In genomic region chr11:60076790-60077189, GRCm38 (mm10) we compare ENCODE assay signal across 9 mouse cellular contexts. TPM values are rescaled to one million over a fixed set of nuclear protein-coding genes. Genes with fewer than 3 reads are reported as not detected.
A peak's percentile ranks its signal among the peaks of the same experiment; 100 is the strongest.
DNase-seq lines count a peak whose midpoint lies in the region; ATAC-seq and TF ChIP-seq lines count a peak whose summit lies in the region.
"Had no signal": no experiment of that assay in that cellular context is flagged by ENCODE, and none has a peak within 500 bp of the region (broad histone marks: within the 10 kb centered on the region; RNA-seq: fewer than 3 reads in every experiment).

No protein-coding gene starts in this region.

- TF ChIP-seq CTCF in G1E (IDR thresholded peaks at IDR 0.05; ENCODE audit: low read depth, low read length), result peak; percentile 38
- peak; percentile 69 for TF ChIP-seq CTCF in gastrocnemius, adult 2 months (IDR thresholded peaks at IDR 0.05)
- peak; percentile 76 for TF ChIP-seq CTCF in layer of hippocampus, adult 2 months (conservative IDR thresholded peaks at IDR 0.05)

- WGBS in hindbrain, embryonic 14.5 days, result 14% methylated on average over 4 of the region's 4 CpGs
- WGBS in hindbrain, embryonic 16.5 days, result 16% methylated on average over 4 of the region's 4 CpGs

- no peak overlapping the region for H3K4me3 ChIP-seq in hindbrain, embryonic 14.5 days (replicated peaks; ENCODE audit: low read length)
- H3K4me3 ChIP-seq in hindbrain, embryonic 16.5 days (ENCODE audit: low read length), result no peak overlapping the region
- H3K4me3 ChIP-seq in G1E (ENCODE audit: low read depth, low read length), result no peak overlapping the region
- no peak overlapping the region for H3K4me3 ChIP-seq in gastrocnemius, adult 2 months
- no peak overlapping the region for H3K4me3 ChIP-seq in layer of hippocampus, adult 2 months
- H3K4me3 ChIP-seq: embryonic facial prominence, embryonic 13.5 days had no signal

- H3K4me2 ChIP-seq in hindbrain, embryonic 14.5 days (replicated peaks), result no peak overlapping the region
- no peak overlapping the region for H3K4me2 ChIP-seq in hindbrain, embryonic 16.5 days (ENCODE audit: low read length)
- H3K4me2 ChIP-seq: embryonic facial prominence, embryonic 13.5 days had no signal

- DNase-seq in hindbrain, embryonic 14.5 days (ENCODE audit: low spot score), result peak; percentile 78
- peak; percentile 20 for DNase-seq in G1E (ENCODE audit: low spot score)
- peak; percentile 74 for DNase-seq in cerebellum, adult 11 months
- DNase-seq in gastrocnemius, adult 2 months, result peak; percentile 75
- DNase-seq in layer of hippocampus, adult 2 months (ENCODE audit: low spot score in 2 of 2), result peak; percentile 77 to 83
- peak; percentile 92 for DNase-seq in lung, postnatal 36 days
- DNase-seq in spleen, postnatal 10 days (ENCODE audit: low spot score in 2 of 2), result peak; percentile 51 to 80

- no peak overlapping the region for H3K27ac ChIP-seq in hindbrain, embryonic 14.5 days
- no peak overlapping the region for H3K27ac ChIP-seq in hindbrain, embryonic 16.5 days (ENCODE audit: low read depth, low read length)
- no peak overlapping the region for H3K27ac ChIP-seq in gastrocnemius, adult 2 months
- no peak overlapping the region for H3K27ac ChIP-seq in layer of hippocampus, adult 2 months
- H3K27ac ChIP-seq: embryonic facial prominence, embryonic 13.5 days had no signal

- H3K9me3 ChIP-seq in hindbrain, embryonic 14.5 days (ENCODE audit: control insufficient read depth, low read length), result no peaks in the 10 kb centered on the region
- H3K9me3 ChIP-seq in hindbrain, embryonic 16.5 days (ENCODE audit: control insufficient read depth, low read length), result no peaks in the 10 kb centered on the region
- no peaks in the 10 kb centered on the region for H3K9me3 ChIP-seq in G1E (replicated peaks)
- H3K9me3 ChIP-seq: embryonic facial prominence, embryonic 13.5 days had no signal

- no peak for ATAC-seq in hindbrain, embryonic 14.5 days (ENCODE audit: low FRiP score)
- no peak for ATAC-seq in hindbrain, embryonic 16.5 days
- no peak for ATAC-seq in G1E (ENCODE audit: extremely low read depth, insufficient number of reproducible peaks, low FRiP score, poor library complexity, severe bottlenecking)

- no peaks in the 10 kb centered on the region for H3K36me3 ChIP-seq in hindbrain, embryonic 14.5 days (replicated peaks; ENCODE audit: control insufficient read depth, insufficient read depth)
- no peaks in the 10 kb centered on the region for H3K36me3 ChIP-seq in hindbrain, embryonic 16.5 days (ENCODE audit: control insufficient read depth, insufficient read depth, low read length)
- H3K36me3 ChIP-seq in G1E (replicated peaks), result no peaks in the 10 kb centered on the region
- H3K36me3 ChIP-seq: embryonic facial prominence, embryonic 13.5 days had no signal

- H3K27me3 ChIP-seq in hindbrain, embryonic 14.5 days (ENCODE audit: control insufficient read depth, insufficient read depth, low read length), result no peaks in the 10 kb centered on the region
- no peaks in the 10 kb centered on the region for H3K27me3 ChIP-seq in hindbrain, embryonic 16.5 days (replicated peaks; ENCODE audit: control insufficient read depth, insufficient read depth, low read length)
- peaks cover 25% of the 10 kb centered on the region for H3K27me3 ChIP-seq in G1E (ENCODE audit: insufficient read depth, low read length)
- H3K27me3 ChIP-seq: embryonic facial prominence, embryonic 13.5 days had no signal

- intact Hi-C loops in gastrocnemius, adult 2 months (cut with DNase I), result loop anchor here (1.0 to 2.0 kb wide), 3 partner anchors 50 to 196 kb away; no protein-coding TSS in a partner anchor

- no peak overlapping the region for H3K9ac ChIP-seq in hindbrain, embryonic 14.5 days
- H3K9ac ChIP-seq in hindbrain, embryonic 16.5 days (ENCODE audit: low read depth, low read length), result no peak overlapping the region
- H3K9ac ChIP-seq: embryonic facial prominence, embryonic 13.5 days had no signal

- no peaks in the 10 kb centered on the region for H3K4me1 ChIP-seq in hindbrain, embryonic 14.5 days (replicated peaks; ENCODE audit: control insufficient read depth, insufficient read depth, low read length)
- H3K4me1 ChIP-seq in hindbrain, embryonic 16.5 days (ENCODE audit: control insufficient read depth, insufficient read depth, low read depth, low read length), result no peaks in the 10 kb centered on the region
- H3K4me1 ChIP-seq in G1E (ENCODE audit: insufficient read depth, low read depth, low read length), result no peaks in the 10 kb centered on the region; the same call in none of the 2 replicates
- H3K4me1 ChIP-seq: embryonic facial prominence, embryonic 13.5 days had no signal

RNA-seq across cellular contexts. Expression of gene Rai1, which starts 28.0 kb away (rescaled TPM):
- polyA plus RNA-seq in hindbrain, embryonic 14.5 days (2014; fragmentation: Nextera tagmentation; extraction: Ambion mirVana), result 34.1 and 39.1 TPM in 2 replicates
- polyA plus RNA-seq in hindbrain, embryonic 16.5 days (2015; fragmentation: Nextera tagmentation; extraction: Ambion mirVana), result 24.3 and 28.0 TPM in 2 replicates
- total RNA-seq in G1E (2014; fragmentation: Nextera tagmentation) (77.4 and 78.1 TPM in 2 replicates), G1E (2017) (10.3 and 13.5 TPM in 2 replicates)
- polyA plus RNA-seq in G1E (2012), result 107 TPM in 2 replicates
- total RNA-seq in gastrocnemius, adult 2 months (2021), result 10 to 100 TPM; 23.8 to 27.3 TPM
- total RNA-seq in layer of hippocampus, adult 2 months (2021), result 10 to 100 TPM; 78.1 to 89.7 TPM

RNA-seq across cellular contexts. Expression of gene Pemt, which starts 30.5 kb away (rescaled TPM):
- polyA plus RNA-seq in hindbrain, embryonic 14.5 days (2014; fragmentation: Nextera tagmentation; extraction: Ambion mirVana), result 7.7 and 7.9 TPM in 2 replicates
- polyA plus RNA-seq in hindbrain, embryonic 16.5 days (2015; fragmentation: Nextera tagmentation; extraction: Ambion mirVana), result 8.3 and 9.1 TPM in 2 replicates
- 2.8 and 7.9 TPM in 2 replicates for total RNA-seq in G1E (2014; fragmentation: Nextera tagmentation)
- total RNA-seq in G1E (2017), result 3.0 and 3.8 TPM in 2 replicates
- 1.9 and 6.5 TPM in 2 replicates for polyA plus RNA-seq in G1E (2012)
- 1 to 10 TPM; 3.4 to 3.5 TPM for total RNA-seq in gastrocnemius, adult 2 months (2021)
- total RNA-seq in layer of hippocampus, adult 2 months (2021), result 1 to 10 TPM; 3.8 to 7.9 TPM

Comparison
In these comparisons a context has a peak if more than half of its experiments do, and no peak if none do; other contexts are left out.
1. DNase-seq: peak in every context shown above with its lines; median percentile 92 in lung, postnatal 36 days; 80 in layer of hippocampus, adult 2 months; 78 in hindbrain, embryonic 14.5 days; 75 in gastrocnemius, adult 2 months; 74 in cerebellum, adult 11 months; 66 in spleen, postnatal 10 days; 20 in G1E.